Mouse (Mus musculus) bone marrow, adult 2 months (tissue): ENCODE measurements around the gene Btbd17. TPM values are rescaled to one million over a fixed set of nuclear protein-coding genes. Genes with fewer than 3 reads are reported as not detected.
A peak's percentile ranks its signal among the peaks of the same experiment; 100 is the strongest.

Experiments used
- H3K27ac ChIP-seq: fragments of 200-500 bp; 2 replicates; pipeline ENCODE4 v1.5.1; 2012; ENCODE audit warnings: low read depth, mild to moderate bottlenecking, control low read depth, inconsistent platforms, low read length; ENCODE audit not compliant: control insufficient read depth, poor library complexity, insufficient read depth
- H3K4me1 ChIP-seq: fragments of 200-500 bp; 2 replicates; pipeline ENCODE4 v1.6.1; 2011; ENCODE audit warnings: low read length; ENCODE audit not compliant: control insufficient read depth, insufficient read depth
- H3K4me3 ChIP-seq: fragments of 200-500 bp; replicated peaks from 2 replicates; pipeline ENCODE3; 2011; ENCODE audit warnings: mild to moderate bottlenecking, low read depth, low read length, control low read depth; ENCODE audit not compliant: control insufficient read depth
- CTCF ChIP-seq: fragments of 200-500 bp; IDR thresholded peaks from 2 replicates; pipeline ENCODE4 v1.5.1; 2011; ENCODE audit warnings: low read length, control low read depth; ENCODE audit not compliant: control insufficient read depth, insufficient read depth
- POLR2A ChIP-seq: fragments of 200-500 bp; IDR thresholded peaks from 2 replicates; pipeline ENCODE4 v1.6.1; 2011; ENCODE audit warnings: low read depth, mild to moderate bottlenecking, control low read depth, low read length, borderline replicate concordance; ENCODE audit not compliant: control insufficient read depth
- WGBS: fragments of 180-500 bp; shearing (Covaris S2); methylation state at CpG from one replicate; pipeline ENCODE4 v1.1.7; 2018; 5-methylcytosine and 5-hydroxymethylcytosine counted together
- polyA plus RNA-seq: library from polyadenylated mRNA; stranded (reverse); fragments of >200 nt; gene quantifications from 2 replicates; pipeline ENCODE4 v1.2.4, GENCODE M21; 2011; ENCODE audit warnings: low replicate concordance; ENCODE audit not compliant: missing spikeins, insufficient read depth, insufficient read length

Btbd17 gene
- polyA plus RNA-seq, 1 experiment, result not detected

DNA sequence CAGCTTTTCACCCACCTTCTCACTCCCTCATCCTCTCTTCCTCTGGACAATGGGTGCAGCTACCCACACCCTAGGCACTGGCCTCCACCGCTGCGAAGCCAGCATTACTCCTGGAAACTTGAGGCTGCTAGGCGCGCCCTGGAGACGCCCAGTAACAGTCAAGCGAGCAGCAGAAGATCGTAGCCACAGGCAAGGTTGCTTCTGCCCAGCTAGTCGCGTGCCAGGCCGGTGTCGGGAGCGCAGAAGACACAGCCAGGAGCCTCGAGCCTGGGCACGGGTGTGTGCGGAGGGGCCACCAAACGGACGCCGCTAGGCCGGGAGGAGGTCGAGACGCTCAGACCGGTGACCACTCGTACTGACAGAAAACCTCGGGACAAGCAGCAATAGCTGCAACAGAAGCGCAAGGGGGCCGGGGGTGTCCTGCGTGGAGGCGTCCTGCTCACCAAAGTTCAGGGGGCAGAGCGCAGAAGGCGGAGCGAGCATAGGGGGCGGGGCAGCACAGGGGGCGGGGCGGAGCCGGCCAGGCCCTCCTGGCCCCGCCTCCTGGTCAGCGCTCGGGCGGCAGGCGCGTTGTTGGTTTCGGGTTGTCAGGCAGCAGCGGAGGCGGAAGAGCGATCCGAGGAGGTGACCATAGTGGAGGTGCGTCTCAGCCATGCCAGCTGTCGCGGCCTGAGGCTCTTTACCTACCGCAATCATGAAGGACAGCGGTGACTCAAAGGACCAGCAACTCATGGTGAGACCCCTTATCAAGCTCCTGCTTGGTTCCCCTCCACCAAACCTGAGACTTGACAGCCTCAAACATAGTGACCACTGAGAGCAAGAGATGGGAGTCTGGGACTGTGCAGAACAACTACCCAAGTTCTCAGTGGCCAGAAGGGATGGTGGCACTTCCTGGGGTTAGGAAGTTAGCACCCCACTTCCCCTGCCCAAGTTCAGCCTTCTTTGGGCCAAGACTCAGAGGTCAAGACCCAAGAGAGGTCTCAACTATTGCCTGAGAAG is 30.6 kb downstream of the Btbd17 start, which contains the start of gene Kif19a:
Gene Kif19a, plus strand, starts transcription at position 569 of the 999 bp plus-strand sequence.
- Histone ChIP-seq H3K4me3 (peak within 1 kb of the TSS; percentile 59), H3K4me1 (no peaks in the 10 kb centered on the region; the same call in 1 of the 2 replicates), H3K27ac (no peak within 1 kb of the TSS)
- TF ChIP-seq POLR2A, result peak; percentile 37; the same call in 1 of the 2 replicates
- no peak for TF ChIP-seq CTCF
- WGBS, result 5% methylated on average over 51 of the region's 51 CpGs

DNA sequence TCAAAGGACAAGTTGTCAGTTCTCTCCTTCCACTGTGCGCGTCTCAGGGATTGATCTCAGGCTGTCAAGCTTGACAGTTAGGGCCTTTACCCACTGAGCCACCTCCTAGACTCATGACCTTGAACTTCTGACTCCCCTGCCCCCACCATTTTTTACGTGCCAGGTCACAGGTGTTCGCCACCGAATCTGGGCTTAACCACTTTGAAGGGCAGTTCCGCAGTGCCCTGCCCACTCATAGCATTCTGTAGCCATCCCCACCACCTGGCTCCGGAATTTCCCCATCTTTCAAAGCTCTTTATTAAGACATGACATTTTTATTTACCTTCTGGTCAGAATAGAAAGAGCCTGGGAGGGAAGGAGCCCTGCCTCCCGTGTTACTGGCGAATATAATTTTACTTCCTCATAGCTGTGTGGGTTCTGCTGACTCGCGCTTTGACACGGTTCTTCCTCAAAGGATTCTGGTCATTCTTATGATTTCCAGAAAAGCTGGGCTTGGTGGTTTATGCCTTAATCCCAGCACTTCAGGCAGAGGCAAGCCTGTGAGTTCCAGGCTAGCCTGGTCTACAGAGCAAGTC is 48.1 kb downstream of the Btbd17 start:
- TF ChIP-seq CTCF (no peak), POLR2A (no peak)
- 19% methylated on average over 12 of the region's 12 CpGs for WGBS
- Histone ChIP-seq H3K4me3 (no peak overlapping the region), H3K27ac (no peak overlapping the region), H3K4me1 (no peaks in the 10 kb centered on the region; the same call in 1 of the 2 replicates)

DNA sequence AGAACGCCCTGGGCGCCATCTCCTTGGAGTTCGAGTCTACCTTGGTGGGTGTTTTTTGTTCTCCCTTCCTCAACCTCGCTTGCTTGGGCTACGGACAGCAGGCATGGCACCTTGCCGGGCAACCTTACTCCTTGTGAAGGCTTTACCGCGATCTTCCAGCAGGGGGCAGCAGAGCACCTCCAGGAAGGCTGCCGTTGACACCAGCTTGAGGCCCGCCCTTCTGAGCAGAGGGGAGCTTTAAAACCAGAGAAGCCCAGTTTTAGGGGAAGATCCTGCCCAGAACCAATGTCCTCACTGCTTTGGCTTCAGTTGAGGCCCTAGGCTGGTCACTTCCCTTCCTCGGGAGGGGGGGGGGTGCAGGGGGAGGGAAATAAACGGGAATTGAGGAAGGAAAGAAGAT is 50.6 kb downstream of the Btbd17 start:
- under 1% methylated on average over 12 of the region's 12 CpGs for WGBS
- no peak overlapping the region for H3K27ac ChIP-seq
- no peaks in the 10 kb centered on the region; the same call in 1 of the 2 replicates for H3K4me1 ChIP-seq
- H3K4me3 ChIP-seq, result no peak overlapping the region
- TF ChIP-seq CTCF (peak; percentile 97), POLR2A (peak; percentile 11; the same call in 1 of the 2 replicates)

DNA sequence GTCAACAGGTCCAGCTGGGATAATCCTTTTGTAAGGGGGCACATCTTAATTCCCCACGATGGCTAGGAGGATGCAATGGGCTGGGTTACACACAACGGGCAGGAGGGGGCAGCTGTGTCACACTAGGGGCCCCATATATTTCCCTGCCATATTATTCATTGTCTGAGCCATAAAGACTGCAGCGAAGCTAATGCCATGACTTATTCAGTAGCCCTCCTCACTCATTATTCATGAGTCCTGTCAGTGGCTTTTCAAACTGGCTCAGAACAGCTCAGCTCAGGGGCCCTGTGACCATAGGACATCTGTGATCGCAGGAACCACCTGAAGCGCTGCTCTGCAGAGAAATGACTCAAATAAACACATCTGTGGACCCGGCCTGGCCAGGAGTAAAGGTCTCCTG is 54.3 kb downstream of the Btbd17 start:
- Histone ChIP-seq H3K4me3 (no peak overlapping the region), H3K27ac (no peak overlapping the region; the same call in 1 of the 2 replicates), H3K4me1 (no peaks in the 10 kb centered on the region; the same call in 1 of the 2 replicates)
- no peak for TF ChIP-seq CTCF
- WGBS, result 51% methylated on average over 6 of the region's 6 CpGs

Other genes with a start within 250 kb of the Btbd17 start
- gene Rpl38, start 127.4 kb downstream of the Btbd17 start, polyA plus RNA-seq, result 2,536 and 3,301 TPM in 2 replicates
- gene Ttyh2, start 120.5 kb downstream of the Btbd17 start, polyA plus RNA-seq, result 1.6 and 2.6 TPM in 2 replicates
- gene Dnaic2, start 68.5 kb downstream of the Btbd17 start, polyA plus RNA-seq, result not detected in 2 replicates
- gene Kif19a, start 30.6 kb downstream of the Btbd17 start, polyA plus RNA-seq, result 0.84 and 6.3 TPM in 2 replicates
- not detected in 2 replicates for gene Gpr142, start 3.0 kb upstream of the Btbd17 start, polyA plus RNA-seq
- gene Gprc5c, start 55.2 kb upstream of the Btbd17 start, polyA plus RNA-seq, result 1.1 and 1.4 TPM in 2 replicates
- 4.7 and 15.1 TPM in 2 replicates for gene Cd300a, start 94.1 kb upstream of the Btbd17 start, polyA plus RNA-seq
- 3.1 and 17.5 TPM in 2 replicates for gene Cd300lb, start 138.4 kb upstream of the Btbd17 start, polyA plus RNA-seq
- gene Cd300c, start 173.2 kb upstream of the Btbd17 start, polyA plus RNA-seq, result 4.0 and 12.7 TPM in 2 replicates
- 5.2 and 10.5 TPM in 2 replicates for gene Cd300ld, start 194.0 kb upstream of the Btbd17 start, polyA plus RNA-seq
- gene Cd300c2, start 205.9 kb upstream of the Btbd17 start, polyA plus RNA-seq, result 5.5 and 21.7 TPM in 2 replicates
- gene Cd300ld2, start 220.2 kb upstream of the Btbd17 start, polyA plus RNA-seq, result not detected in 2 replicates
- 1.8 TPM in 1 of 2 replicates, not detected in the other for gene Cd300ld4, start 231.1 kb upstream of the Btbd17 start, polyA plus RNA-seq
- 1.8 TPM in 1 of 2 replicates, not detected in the other for gene Cd300ld5, start 241.8 kb upstream of the Btbd17 start, polyA plus RNA-seq